Mouse (Mus musculus) embryo, embryonic 10.5 days (tissue): Measurements from ENCODE around the gene E130116L18Rik.
"Not testable (repeated sequence)": the region's sequence is repeated elsewhere in the genome, so short reads cannot be mapped to it uniquely, and the experiment has no call there.

Experiments used
- DNase-seq: peaks from one replicate; pipeline ENCODE4 v3.0.0-alpha.2; 2015; ENCODE audit warnings: low spot score

Gene E130116L18Rik

DNA sequence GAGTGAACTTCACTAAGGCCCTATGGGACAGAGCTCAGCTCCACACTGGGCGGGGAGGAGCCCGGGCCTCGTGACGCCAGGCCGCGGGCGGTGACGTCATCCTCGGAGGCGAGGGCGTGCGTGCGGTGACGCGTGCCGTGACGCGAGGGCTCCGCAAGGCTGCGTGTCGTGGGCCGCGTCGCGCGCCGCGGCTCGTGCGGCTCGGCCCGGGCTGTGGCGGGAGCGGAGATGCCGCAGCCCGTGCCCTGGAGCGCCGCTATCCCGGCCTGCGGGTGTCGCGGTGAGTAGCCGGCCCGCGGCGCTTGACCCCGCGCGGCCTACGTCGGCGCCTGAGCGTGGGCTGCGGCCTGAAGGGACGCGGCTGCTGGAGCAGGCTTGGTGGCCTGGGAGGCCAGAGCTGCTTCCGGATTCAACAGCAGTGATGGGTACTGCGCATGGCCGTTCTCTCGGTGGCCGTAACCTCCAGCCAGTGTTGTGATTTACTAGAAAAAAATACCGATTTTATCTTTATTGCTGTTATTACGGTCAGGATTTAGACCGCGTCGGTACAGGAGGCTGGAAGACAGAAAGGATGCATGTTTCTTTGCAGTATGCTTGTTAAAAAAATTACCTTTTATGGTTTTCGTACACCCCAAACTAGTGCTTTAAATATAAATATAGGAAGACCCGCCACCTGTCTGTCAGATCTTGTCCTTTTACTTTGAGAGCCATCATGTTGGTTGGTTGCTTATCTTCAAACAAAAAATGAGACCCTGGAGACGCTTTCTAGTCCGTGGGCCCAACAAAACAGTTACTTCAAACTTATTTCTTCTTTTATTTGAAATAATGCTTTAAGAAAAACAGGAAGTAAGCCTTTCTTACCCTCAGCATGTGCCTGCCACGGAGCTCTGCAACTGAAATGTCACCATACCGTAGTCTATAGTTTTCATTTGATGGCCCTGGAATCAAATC lies at the start of gene E130116L18Rik:
Gene E130116L18Rik, minus strand, starts transcription at position 402 of the 951 bp plus-strand sequence.
- peak; percentile 86 for DNase-seq

DNA sequence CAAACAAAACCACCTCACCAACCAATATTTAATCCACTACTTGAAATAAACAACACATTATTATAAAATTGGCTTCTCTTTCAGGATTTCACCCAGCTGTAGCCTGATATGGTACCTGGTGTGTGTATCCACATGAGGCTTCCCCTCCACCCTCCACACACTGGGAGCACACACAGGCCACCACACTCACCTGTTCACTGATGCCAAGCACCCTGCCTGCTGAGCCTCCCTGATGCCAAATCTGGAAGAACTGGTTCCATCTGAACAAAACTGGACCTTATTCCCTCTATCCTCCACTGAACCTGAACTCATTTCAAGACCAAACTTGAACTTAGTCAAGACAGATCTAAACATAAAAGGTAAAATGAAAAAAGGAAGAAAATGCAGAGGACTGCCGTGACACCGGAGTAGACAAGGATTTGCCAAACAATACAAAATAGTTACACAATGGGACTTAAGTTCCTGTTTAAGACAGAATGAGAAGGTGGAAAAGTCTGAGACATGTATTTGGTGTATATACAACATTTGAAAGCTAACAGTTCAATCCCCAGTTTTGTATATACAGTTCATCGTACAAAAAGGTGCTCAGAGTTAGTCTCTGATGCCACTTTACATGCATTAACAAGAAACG lies 45.4 kb upstream of the E130116L18Rik start:
- no peak for DNase-seq

DNA sequence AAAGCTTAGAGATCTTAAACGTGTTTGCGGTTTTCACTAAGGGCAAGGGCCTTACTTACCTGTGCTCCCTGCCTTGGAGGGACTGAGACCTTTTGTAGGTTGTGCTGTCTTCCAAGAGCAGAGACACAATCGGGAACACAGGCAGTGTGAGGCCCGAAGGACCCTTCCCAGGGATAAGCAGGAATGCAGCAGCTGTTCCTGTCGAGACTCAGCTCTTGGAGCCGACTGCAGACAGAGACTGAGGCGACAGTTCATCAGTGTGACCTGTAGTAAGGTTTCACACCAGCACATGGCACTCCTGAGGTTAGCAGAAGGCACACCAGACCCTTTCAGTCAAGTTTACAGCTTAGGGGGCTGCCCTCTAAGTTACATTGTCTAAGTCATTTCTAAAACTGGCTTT lies 39.3 kb upstream of the E130116L18Rik start:
- DNase-seq: no peak

DNA sequence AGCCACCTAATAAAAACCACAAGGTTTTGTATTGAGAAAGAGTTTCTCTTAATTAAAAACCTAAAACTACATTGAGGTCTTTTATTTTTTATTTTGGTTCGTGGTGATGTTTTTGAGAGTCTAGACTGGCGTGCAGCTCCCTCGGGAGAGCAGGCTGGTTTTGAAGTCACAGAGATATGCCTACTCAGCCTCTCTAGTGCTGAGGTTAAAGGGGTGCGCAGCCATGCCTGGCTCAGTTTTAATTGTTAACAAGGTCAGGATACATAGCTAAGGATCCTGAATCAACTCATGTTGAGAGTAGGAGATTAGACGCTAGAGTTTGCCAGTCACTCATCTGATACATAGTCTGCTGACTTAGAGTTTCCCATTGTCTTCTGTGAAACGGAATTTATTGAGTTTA lies 38.5 kb upstream of the E130116L18Rik start:
- DNase-seq: no peak

DNA sequence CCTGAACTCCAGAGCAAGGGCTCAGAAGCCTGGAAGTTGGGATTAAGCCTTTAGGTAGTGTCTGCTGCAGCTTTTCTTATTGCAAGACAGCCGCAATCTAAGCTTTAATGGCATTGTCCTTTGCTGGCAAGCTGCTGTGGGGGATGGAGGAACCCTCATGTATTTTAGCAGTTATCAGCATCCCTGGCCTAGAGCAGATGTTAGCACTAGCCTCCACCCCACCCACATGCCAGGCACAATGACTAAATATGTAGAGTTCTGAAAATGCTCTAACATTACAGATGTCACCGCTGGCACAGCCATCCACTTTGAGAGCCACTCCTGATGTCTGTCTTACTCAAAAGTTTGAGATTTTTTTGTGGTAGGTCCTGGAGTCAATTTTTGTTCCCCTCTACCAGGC lies 33.7 kb upstream of the E130116L18Rik start:
- no peak for DNase-seq

DNA sequence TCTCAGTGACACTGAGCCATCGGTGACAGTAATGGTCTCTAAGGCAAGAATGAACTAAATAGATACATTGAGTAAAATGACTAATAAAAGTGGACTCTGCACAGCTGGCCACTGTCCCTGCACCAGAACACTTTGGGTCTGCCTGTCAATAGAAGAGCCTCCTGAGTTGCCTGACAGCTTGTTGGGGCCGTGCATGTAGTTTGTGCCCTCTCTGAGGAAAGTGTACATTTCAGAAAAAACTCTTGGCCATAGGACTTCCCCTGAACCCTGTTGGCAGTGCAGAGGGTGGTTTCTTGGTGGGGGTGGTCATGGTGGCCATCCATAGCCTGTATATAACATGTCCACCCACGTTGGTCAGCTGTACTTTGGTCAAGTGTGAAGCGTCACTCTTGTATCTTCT lies 31.5 kb upstream of the E130116L18Rik start:
- DNase-seq: no peak

DNA sequence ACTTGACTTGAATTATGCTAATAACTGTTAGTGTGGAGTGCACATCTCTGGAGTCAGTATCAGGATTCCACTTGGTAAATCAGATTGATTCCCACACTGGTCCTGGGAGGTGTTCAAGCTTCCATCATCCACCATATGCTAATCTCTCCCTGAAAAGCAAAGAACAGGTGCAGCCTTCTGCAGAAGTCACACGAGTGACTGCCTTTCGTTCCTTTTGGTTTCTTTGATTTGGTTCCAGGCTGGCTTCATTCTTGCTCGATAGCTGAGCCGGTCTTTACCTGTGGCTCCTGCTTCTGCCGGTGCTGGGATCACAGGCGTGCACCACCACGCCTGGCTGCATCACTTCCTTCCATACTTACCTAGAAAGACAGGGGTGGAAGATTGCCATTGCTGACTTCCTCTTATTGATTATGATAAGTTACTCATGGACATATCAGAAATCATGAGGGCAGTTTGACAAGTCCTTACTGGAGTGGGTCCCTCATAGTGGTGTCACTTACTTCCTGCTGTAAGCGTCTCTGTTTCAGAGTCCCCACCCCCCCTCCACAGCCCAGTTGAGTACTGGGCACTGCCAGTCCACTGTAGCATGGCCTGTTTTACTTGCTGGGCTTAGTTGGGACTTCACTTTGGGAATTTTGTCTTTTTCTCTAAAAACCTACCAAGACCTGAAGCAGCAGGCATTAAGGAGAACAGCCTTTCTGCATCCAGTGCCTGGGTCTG lies 30.0 kb upstream of the E130116L18Rik start:
- no peak for DNase-seq

DNA sequence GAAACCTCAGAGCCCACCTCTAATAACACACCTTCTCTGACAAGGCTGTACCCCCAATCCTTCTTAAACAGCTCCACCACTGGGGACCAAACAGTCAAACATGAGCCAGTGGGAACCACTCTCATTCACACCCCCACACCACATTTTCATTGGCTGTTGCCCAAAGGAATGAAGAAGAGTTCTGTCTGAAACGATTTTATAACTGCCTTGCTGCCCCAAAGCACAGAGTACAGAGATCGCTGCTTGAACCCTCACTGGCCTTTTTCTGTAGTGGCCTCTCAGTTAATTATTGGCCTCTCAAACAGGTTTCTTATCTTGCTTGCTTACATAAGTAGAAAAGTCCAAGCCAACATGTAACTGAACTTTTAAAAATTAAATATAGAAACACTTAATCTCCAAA lies 29.5 kb upstream of the E130116L18Rik start:
- no peak for DNase-seq

DNA sequence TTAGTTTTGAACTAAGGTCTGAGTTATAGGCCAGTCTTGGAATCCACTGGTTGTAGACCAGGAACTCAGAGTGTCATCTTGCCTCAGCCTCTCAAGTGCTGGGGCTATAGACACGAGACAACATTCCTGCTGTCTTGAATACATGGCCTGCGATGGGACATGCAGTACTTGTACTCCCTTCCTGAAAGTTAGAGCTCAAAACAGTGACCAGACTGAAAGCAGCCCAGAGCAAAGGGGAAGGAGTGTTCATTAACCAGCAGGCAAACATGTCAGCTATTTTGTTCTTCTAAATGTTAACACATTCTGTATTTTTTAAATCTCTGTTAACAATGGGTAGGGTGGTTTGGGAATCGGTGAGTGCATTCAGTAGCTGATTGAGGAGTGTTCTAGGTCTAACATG lies 24.1 kb upstream of the E130116L18Rik start:
- DNase-seq: no peak

DNA sequence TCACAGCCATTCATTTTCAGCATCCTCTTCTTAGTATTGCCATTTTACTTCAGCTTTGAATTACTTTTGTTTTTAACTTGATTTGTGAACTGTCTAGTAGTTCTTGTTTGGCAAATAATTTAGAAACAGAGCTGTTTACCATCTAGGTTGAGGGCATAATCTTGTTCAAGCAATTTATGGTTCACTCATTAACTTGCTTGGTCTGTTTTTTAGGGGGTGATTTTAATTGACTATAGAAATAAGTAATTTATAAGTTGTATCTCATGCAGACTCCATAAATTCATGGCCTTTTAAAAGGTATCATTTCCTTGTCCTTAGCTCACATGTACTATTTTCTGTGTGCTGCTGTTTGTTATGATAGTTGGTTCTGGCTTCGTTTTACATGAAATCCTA lies 23.5 kb upstream of the E130116L18Rik start:
- DNase-seq: no peak

DNA sequence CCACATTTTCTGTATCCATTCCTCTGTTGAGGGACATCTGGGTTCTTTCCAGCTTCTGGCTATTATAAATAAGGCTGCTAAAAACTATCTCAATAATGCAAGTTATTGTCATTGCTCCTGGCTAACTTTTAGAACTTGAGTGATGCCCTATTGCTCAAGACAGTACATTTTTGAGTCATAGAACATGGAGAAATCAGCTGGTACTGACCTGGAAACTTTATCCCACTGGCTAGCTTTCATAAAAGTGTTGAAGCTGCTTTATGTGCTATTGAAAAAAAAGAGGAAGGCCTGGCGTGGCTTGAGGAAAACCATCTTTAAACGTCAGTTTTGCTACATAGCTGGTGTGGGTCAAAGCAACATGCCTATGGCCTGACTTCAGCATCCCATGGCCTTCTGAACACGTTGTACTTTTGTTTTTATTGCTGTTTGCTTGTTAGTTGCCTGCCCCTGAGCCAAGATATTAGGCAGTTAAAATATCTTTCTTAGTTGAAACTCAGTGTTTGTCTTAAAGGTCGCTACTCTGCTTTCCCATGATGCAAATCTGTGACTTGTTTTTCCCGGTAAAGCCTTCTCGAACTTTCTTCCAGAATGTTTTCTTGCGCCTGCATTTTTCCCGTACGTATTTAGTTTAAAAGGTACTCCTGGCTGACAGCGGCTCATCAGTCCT lies 23.0 kb upstream of the E130116L18Rik start:
- no peak for DNase-seq

DNA sequence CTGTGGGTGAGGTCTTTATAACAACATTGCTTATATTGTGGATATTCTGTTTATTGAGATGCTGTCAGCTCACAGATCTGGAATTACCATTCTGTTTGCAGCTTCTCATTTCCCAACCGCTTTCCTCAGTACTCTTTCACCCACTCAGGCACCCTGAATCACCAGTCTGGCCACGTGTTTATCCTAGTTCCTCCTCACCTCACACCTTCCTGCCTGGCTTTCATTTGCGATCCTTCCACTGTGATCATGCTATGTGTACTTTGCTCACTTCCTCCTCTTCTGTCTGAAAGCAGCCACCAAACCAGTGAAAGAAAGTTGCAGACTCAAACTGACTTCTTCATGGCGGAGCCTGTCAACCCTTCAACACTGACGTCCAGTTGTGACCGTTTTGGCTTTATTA lies 20.1 kb upstream of the E130116L18Rik start:
- DNase-seq: no peak

DNA sequence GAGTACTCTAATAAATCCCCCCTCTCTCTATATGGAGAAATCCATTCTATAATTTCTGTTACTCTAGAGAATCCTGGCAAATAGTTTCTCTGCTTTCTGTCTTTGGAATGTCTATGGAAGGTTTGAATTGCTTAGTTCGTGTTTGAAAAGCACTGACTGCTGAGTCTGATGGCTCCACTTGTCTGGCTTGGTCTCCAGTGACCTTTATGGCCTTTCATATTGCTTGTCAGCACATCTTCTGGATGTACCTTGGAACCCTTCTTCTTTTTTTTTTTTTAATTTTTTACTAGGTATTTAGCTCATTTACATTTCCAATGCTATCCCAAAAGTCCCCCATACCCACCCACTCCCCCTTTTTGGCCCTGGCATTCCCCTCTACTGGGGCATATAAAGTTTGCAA lies 1.4 kb upstream of the E130116L18Rik start:
- not testable (repeated sequence) for DNase-seq

DNA sequence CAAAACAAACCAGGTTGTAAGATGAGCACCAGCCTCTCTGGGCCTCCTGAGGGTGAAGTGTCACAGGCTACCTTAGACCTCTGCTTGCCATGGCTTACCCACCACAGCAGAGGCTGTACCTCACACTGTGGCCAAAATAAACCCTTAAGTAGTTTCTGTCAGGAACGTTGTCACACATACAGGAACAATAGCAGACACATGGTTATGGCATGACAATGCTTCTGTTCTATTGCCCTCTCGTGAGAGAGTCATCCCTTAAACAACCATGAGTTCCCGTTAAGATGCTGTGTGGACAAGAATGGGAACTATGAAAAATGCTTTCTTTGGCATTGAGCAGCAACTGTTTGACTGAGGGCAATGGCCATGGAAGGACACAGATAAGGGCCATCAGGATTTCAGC lies 1.3 kb downstream of the E130116L18Rik start, which contains the start of gene Galnt11:
Gene Galnt11, plus strand, starts transcription at position 301 of the 400 bp plus-strand sequence.
- no peak for DNase-seq

DNA sequence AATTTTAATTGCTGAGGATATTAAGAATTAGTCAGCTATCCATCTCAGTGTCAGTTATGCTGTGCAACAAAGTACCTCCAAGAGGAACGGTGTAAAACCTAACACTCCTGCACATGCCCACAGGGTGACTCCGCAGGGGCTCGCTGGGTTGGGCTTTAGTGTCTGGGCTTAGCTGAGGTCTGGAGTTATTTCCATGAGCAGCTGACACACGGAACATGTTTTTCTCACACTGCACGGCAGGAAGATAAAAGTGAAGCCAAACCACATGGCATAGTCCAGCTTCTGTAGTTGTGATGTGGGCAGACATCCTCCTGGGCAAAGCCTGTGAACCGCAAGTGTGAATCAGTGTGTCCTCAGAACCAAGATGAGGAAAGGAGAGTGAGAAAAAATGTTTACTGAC lies 7.9 kb downstream of the E130116L18Rik start:
- DNase-seq: no peak

DNA sequence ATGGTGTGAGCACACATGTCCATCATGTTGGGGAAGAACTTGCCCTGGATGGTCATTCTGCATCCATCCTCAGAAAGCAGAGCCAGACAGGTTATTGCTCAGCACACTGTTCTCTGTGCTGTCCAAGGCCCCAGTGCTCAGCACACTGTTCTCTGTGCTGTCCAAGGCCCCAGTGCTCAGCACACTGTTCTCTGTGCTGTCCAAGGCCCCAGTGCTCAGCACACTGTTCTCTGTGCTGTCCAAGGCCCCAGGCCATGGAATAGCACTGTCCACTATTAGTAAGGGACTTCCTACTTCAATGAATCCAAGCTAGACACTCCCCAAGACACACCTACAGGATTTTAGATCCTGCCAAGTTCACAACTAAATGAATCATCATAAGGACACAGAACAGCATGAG lies 9.7 kb downstream of the E130116L18Rik start:
- not testable (repeated sequence) for DNase-seq

DNA sequence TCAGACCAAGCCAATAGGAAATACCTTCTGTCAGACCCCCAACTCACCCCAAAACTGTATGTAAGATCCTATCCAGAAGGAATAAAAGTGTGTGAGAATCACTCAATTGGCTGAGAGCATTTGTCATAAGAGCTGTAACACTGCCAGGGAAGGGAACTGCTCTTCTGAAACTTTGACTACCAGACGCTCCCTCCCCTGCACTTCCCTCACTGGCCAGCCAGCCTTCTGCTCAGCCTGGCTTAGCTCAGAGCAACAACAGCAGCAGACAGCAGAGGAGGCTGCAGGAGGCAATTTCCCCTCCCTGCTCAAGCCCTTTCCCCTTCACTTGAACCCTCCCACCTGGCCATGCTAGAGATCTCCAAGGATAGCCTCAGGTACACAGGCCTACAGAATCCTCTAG lies 11.1 kb downstream of the E130116L18Rik start:
- no peak for DNase-seq

DNA sequence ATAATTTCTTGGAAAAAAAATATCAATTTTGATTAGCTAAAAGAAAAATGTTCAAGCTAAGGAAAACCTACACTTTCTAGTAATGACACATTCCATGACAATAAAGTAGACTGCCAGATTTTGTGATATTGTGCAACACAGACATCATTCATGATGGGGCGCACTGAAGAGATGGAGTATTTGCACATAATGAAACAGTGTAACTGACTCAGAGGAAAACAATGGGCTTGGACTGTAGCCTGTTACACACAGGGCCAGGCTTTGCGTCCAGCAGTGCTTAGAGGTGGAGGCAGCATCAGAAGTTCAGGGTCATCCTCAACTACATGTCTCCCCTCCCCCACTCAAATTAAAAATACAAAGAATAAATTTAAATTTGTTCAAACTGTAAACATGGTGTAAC lies 32.4 kb downstream of the E130116L18Rik start:
- no peak for DNase-seq

DNA sequence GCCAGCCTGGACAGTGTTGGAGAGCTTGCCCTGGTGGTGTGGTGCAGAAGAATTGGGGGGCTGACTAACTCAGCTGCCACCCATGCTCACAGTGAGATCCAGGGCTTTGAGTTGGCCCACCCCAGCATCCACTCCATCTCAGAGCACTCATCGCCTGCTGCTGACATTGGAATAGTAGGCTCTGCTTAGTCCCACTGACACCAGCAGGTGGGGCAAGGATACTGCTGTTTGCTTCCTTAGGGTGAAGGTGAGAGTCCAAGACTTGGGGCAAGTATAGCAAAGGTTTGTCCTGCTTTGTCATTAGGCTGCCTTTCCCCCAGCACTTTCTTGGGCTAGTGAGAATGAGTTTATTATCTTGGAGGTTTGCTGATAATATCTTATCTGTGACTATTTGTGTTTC lies 34.2 kb downstream of the E130116L18Rik start:
- peak; percentile 43 for DNase-seq

DNA sequence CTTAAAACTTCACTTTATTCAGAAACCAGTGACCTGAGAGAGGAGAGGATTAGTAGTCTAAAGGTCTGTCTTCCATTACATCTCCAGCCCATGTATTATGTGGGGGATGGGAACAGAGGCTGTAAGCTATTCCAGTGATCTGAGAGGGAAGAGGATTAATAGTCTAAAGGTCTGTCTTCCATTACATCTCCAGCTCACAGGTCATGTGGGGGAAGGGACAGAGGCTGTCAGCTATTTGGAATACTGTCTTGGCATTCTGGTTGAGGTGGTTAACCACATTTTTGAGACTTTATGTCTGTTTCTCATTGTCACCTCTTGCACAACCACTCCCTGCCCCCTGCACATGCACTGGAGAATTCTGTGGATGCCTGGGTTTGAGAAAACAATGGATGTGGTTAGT lies 35.2 kb downstream of the E130116L18Rik start:
- DNase-seq: no peak

DNA sequence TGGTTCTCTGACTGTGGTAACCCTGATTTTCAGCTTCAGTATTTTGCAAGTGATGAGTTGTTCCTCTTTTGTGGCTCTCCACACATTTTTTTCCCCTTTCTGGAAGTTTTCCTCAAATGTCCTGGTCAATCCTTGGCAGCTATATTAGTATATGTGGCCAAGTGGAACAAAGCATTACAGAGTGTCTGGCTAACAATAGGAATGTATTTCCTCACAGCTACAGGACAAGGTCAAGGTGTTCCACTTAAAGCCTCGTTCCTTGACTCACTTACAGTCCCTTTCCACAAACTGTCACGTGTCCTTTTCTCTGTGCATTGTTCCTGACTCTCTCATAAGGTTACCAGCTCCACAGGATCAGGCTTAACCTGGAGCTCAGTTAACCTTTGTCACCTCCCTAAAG lies 38.4 kb downstream of the E130116L18Rik start:
- no peak for DNase-seq

DNA sequence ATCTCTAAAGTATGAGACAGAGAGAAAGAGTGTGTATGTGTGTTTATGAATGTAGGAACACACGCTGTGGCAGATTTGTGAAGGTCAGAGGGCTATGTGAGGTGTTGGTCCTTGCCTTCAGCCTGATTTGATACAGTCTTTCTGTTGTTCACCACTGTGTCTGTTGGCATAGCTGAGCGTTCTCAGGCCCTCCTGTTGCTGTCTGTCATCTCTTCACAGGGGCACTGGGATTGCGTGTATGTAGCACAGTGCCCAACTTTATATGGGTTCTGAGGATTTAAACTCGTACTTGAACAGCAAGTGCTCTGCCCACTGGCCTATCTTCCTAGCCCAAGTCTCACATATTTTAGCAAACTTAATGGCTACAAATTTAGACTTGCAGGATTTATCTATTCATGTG lies 39.4 kb downstream of the E130116L18Rik start:
- no peak for DNase-seq
